Mouse (Mus musculus) mouse trophoblast stem cell (cell line): ENCODE measurements around the gene Isg15.

ENCODE experiments used
- in situ Hi-C, 2 experiments: fragments of 300-500 bp; cut with MseI, MboI; formaldehyde crosslinking; loops; 2 replicates in 1 of 2; 3 replicates in 1 of 2; pipeline ENCODE4 v1.15.1; 2025

Gene Isg15

GRCm38 (mm10) chr4:156203001-156203412 is 2.4 kb upstream of the Isg15 start, which contains the start of gene AW011738:
TSS of gene AW011738 (plus strand) at chr4:156203304.
- in situ Hi-C loops: no loop called here

GRCm38 (mm10) chr4:156202462-156202893 is 1.9 kb upstream of the Isg15 start:
- in situ Hi-C loops: no loop called here

- in situ Hi-C loops: no loop called here
These were observed 2.8 kb downstream of the Isg15 start for GRCm38 (mm10) chr4:156197829-156198205.

- in situ Hi-C loops: no loop called here
These were observed 3.3 kb downstream of the Isg15 start, which contains the start of gene Agrn for GRCm38 (mm10) chr4:156197131-156197828. TSS of gene Agrn (minus strand) at chr4:156197488.

- in situ Hi-C loops: no loop called here
These were observed 4.4 kb downstream of the Isg15 start for GRCm38 (mm10) chr4:156195927-156196870.

- in situ Hi-C loops: no loop called here
These were observed 6.3 kb downstream of the Isg15 start for GRCm38 (mm10) chr4:156194346-156194745.

- in situ Hi-C loops: no loop called here
These were observed 6.7 kb downstream of the Isg15 start for GRCm38 (mm10) chr4:156193906-156194305.

- in situ Hi-C loops: no loop called here
These were observed 7.4 kb downstream of the Isg15 start for GRCm38 (mm10) chr4:156193200-156193590.

GRCm38 (mm10) chr4:156192421-156193199 is 8.0 kb downstream of the Isg15 start:
- in situ Hi-C loops: no loop called here

- in situ Hi-C loops: no loop called here
These were observed 11.8 kb downstream of the Isg15 start for GRCm38 (mm10) chr4:156188811-156189323.

- in situ Hi-C loops: no loop called here
These were observed 12.3 kb downstream of the Isg15 start for GRCm38 (mm10) chr4:156188162-156188810.

GRCm38 (mm10) chr4:156185950-156186850 is 14.4 kb downstream of the Isg15 start:
- in situ Hi-C loops: no loop called here

GRCm38 (mm10) chr4:156185456-156185949 is 15.1 kb downstream of the Isg15 start:
- in situ Hi-C loops: no loop called here

GRCm38 (mm10) chr4:156184291-156184954 is 16.2 kb downstream of the Isg15 start:
- in situ Hi-C loops: no loop called here

- in situ Hi-C loops: no loop called here
These were observed 16.9 kb downstream of the Isg15 start for GRCm38 (mm10) chr4:156183747-156184146.

GRCm38 (mm10) chr4:156177630-156178029 is 23.0 kb downstream of the Isg15 start:
- in situ Hi-C loops: no loop called here

- in situ Hi-C loops: no loop called here
These were observed 28.8 kb downstream of the Isg15 start for GRCm38 (mm10) chr4:156171828-156172227.

- in situ Hi-C loops: no loop called here
These were observed 31.5 kb downstream of the Isg15 start for GRCm38 (mm10) chr4:156169129-156169528.

GRCm38 (mm10) chr4:156168611-156169010 is 32.0 kb downstream of the Isg15 start:
- in situ Hi-C loops: no loop called here
